Mouse (Mus musculus): ENCODE measurements around the gene Myo1f.
A peak's percentile ranks its signal among the peaks of the same experiment; 100 is the strongest.
"Not testable (repeated sequence)": the region's sequence is repeated elsewhere in the genome, so short reads cannot be mapped to it uniquely, and the experiment has no call there.

The Myo1f gene

DNA sequence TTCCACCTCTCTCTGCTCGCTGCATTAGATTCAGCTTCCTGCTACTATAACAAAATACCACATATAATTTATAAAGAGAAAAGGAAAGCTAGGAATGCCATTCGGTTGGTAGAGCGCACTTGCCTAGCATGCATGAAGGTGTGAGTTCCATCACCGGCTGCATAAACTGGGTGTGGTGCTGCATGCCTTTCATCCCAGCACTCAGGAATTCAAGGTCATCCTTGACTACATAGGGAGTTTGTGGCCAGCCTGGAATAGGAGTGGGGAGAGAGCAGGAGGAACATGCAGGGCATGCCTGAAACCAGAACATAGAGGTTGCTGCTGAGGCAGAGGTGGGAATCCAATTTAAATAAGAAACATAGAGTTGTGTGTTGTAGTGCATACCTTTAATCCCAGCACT lies 28.6 kb downstream of the Myo1f start:
- DNase-seq (ENCODE audit: low spot score), result no peak

GRCm38 (mm10) chr17:33586011-33586410 lies 30.5 kb downstream of the Myo1f start:
- DNase-seq (ENCODE audit: low spot score), result no peak

DNA sequence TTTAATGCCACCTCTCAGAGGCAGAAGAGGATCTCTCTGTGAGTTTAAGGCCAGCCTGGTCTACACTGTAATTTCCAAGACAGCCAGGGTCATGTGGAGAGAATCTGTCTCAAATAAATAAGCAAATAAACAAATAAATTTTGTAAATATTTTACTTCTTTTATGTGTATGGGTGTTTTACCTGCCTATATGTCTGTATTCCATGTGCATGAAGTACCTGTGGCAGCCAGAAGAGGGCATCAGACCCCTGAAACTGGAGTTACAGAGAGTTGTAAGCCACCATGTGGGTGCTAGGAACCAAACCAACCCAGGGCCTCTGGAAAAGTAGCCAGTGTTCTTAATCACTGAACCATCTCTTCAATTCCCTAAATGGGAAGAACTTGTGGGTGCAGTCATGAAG lies 41.8 kb downstream of the Myo1f start:
- no peak for DNase-seq (ENCODE audit: low spot score)

- DNase-seq (ENCODE audit: low spot score), result no peak
Measured at GRCm38 (mm10) chr17:33598506-33598905, 43.0 kb downstream of the Myo1f start.

DNA sequence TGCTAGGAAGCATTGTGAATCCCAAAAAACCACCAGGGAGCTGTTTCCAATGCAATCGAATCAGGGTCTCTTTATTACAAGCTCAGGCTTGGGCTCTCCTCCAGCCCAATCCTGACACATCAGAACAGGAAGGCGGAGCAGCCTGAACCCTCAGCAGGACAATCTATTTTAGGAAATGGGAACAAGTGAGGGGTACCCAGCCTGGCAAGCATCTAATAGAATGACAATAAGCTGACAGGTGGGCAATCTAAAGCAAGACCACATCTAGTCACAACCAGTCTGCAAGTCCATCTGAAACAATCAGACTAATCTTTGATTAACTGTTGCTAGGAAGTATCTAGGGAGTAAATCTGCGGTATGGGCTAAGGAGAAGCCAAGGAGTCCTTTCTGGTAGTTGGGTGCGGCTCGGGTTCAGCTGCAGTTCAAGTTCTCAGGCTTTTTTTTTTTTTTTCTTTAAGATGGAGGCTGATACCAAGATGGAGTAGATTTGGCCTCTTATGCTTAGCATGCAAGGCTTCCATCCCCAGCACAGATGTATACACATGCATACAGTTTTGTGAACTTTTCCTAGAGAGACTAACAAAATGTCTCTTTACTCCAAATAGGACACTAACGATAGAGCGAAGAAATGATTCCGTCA lies 44.4 kb downstream of the Myo1f start:
- no peak for DNase-seq (ENCODE audit: low spot score)

DNA sequence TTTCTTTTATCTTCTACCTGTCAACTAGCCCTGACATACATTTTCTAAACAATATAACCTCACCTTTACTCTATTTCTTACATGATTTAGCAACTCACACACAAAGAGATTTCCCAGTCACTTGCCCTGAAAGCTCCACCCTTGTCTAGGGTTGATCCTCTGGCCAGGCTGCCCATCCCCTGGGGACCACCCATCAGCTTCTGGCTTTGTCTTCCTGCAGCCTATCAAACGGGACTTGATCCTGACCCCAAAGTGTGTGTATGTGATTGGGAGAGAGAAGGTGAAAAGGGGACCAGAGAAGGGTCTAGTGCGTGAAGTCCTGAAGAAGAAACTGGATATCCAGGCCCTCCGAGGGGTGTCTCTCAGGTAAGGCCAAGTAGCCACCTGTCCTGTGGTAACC lies 45.3 kb downstream of the Myo1f start:
- DNase-seq (ENCODE audit: low spot score), result no peak

- DNase-seq (ENCODE audit: low spot score), result no peak
Measured at GRCm38 (mm10) chr17:33601947-33602346, 46.4 kb downstream of the Myo1f start.

DNA sequence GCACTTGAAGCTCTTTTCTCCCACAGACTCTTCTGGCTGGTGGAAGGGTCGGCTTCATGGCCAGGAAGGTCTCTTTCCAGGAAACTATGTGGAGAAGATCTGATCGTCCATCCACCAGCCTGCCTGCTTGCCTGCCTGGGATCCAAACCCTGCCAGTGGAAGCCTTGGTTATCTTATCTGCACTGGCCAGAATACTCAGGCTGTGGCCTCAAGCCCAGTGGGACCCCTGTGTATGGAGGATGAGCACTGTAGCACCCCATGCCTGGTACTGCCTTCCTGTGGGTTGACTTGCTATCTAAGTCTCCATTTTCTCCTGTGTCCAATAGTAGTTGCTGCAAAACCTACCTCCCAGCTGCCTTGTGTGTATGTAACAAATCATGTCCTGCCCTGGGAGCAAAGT lies 51.8 kb downstream of the Myo1f start:
- DNase-seq (ENCODE audit: low spot score), result no peak

- no peak for DNase-seq (ENCODE audit: low spot score)
Measured at GRCm38 (mm10) chr17:33610548-33610947, 55.0 kb downstream of the Myo1f start.

DNA sequence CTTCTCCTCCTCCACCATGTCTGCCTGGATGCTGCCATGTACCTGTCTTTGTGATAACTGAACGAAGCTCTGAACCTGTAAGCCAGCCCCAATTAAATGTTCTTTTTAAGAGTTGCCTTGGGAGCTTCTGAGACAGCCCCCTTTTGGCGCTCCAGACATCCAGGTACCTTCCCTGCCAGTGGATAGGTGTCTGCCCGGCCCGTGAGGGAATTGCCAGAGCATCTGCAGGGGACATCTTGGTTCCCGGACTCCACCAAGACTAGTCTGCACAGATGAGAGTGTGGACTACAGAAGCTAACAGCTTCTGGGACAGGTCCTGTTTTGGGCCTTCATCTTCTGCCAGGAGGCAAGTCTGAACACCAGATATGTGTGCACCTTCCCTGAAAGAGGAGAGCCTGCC lies 58.2 kb downstream of the Myo1f start:
- not testable (repeated sequence) for DNase-seq (ENCODE audit: low spot score)

GRCm38 (mm10) chr17:33627281-33627680 lies 71.8 kb downstream of the Myo1f start:
- DNase-seq (ENCODE audit: low spot score), result no peak

GRCm38 (mm10) chr17:33628621-33629486 lies 73.3 kb downstream of the Myo1f start, which contains the start of gene Zfp414:
Gene Zfp414, plus strand, starts transcription at chr17:33629090.
- peak; percentile 85 for DNase-seq (ENCODE audit: low spot score)

GRCm38 (mm10) chr17:33629487-33630125 lies 74.1 kb downstream of the Myo1f start:
- no peak for DNase-seq (ENCODE audit: low spot score)

- DNase-seq (ENCODE audit: low spot score), result no peak
Measured at GRCm38 (mm10) chr17:33630171-33630895, 74.8 kb downstream of the Myo1f start.

- DNase-seq (ENCODE audit: low spot score), result no peak
Measured at GRCm38 (mm10) chr17:33631236-33631635, 75.7 kb downstream of the Myo1f start.

GRCm38 (mm10) chr17:33631796-33632195 lies 76.3 kb downstream of the Myo1f start:
- DNase-seq (ENCODE audit: low spot score), result no peak

- no peak for DNase-seq (ENCODE audit: low spot score)
Measured at GRCm38 (mm10) chr17:33637038-33637437, 81.5 kb downstream of the Myo1f start.

DNA sequence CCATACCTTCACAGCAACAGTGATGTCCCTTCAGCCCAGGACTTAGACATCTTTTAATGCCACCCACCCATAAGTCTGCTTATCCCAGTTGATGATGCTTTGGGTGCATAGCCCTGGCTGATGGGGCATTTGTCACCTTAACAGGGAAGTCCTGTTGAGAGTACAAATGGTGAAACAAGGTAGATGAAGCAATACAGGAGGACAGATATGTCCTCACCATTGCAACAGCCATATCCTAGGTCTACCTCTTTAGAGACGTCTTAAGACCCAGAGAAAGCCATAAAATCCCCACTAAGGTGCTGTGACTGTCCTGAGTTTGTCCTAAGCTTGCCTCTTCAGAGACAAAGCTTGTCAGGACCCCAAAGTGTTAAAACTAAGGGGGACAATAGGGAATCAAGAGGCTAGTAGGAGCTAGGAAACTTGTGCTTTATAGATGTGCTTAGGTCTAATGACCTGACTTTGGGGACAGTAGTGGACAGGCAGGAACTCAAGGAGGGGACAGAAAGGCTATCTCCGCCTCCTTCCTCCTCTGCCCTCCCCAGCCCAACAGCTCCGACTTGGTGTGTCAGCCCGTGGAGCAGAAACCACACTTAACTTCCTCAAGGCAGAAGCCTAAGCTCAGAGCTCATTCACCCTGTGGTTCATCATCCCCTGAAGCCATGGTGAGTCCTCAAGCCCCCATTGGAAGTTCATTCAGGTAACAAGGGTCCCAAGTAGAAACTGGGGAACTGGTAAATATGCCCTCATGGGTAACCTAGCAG lies 82.2 kb downstream of the Myo1f start, which contains the start of gene Pram1:
Gene Pram1, plus strand, starts transcription at position 541 of the 761 bp plus-strand sequence.
- DNase-seq (ENCODE audit: low spot score), result no peak

DNA sequence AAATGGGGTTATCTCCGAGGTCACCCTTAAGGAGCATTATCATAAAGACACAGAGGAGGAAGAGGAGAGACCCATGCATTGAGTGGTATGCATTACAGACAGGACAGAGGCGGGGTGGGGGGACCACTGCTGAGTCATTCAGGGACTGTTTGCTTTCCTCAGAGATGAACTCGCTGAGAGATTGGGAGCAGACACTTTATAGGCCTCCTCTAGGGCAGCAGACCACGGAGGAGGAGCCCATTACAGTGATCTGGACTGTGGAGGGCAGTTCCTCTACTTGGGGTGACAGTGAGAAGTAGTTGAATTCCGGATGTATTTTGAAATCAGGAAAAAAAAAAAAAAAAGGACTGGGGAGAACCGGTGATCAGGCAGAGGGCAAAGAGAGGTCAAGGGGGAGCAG lies 84.2 kb downstream of the Myo1f start:
- no peak for DNase-seq (ENCODE audit: low spot score)

GRCm38 (mm10) chr17:33644068-33644467 lies 88.6 kb downstream of the Myo1f start:
- DNase-seq (ENCODE audit: low spot score), result no peak

- no peak for DNase-seq (ENCODE audit: low spot score)
Measured at GRCm38 (mm10) chr17:33645073-33645472, 89.6 kb downstream of the Myo1f start.
